ENCODE assay signal across 10 mouse cellular contexts in genomic region chr11:93821533-93821932, GRCm38 (mm10).
DNase-seq lines count a peak whose midpoint lies in the region; ATAC-seq and TF ChIP-seq lines count a peak whose summit lies in the region.
"Had no signal": no experiment of that assay in that cellular context is flagged by ENCODE, and none has a peak within 500 bp of the region (broad histone marks: within the 10 kb centered on the region; RNA-seq: fewer than 3 reads in every experiment).

No protein-coding gene starts in this region.

- no peaks in the 10 kb centered on the region for H3K36me3 ChIP-seq in kidney, adult 2 months (ENCODE audit: control insufficient read depth, insufficient read depth, low read length)
- H3K36me3 ChIP-seq in liver, adult 2 months (ENCODE audit: control insufficient read depth, insufficient read depth, low read length): no peaks in the 10 kb centered on the region
- no peaks in the 10 kb centered on the region for H3K36me3 ChIP-seq in forebrain, embryonic 15.5 days
- H3K36me3 ChIP-seq: G1E had no signal

- ATAC-seq in megakaryocyte-erythroid progenitor cell, adult 5-6 weeks (replicated peaks; ENCODE audit: low FRiP score, low TSS enrichment, poor library complexity, severe bottlenecking): peak; percentile 56
- ATAC-seq in forebrain, embryonic 15.5 days (replicated peaks): no peak
- no peak for ATAC-seq in inflammation-experienced regulatory T-cells, adult 6 months

- H3K79me2 ChIP-seq in liver, adult 2 months (ENCODE audit: control insufficient read depth, insufficient read depth, low read length): no peaks in the 10 kb centered on the region

- H3K4me2 ChIP-seq in forebrain, embryonic 15.5 days (replicated peaks): no peak overlapping the region

- no peak for TF ChIP-seq POLR2A in kidney, adult 2 months (IDR thresholded peaks at IDR 0.05; ENCODE audit: low read depth, low read length)
- TF ChIP-seq POLR2A in bone marrow macrophage, adult 2 months (IDR thresholded peaks at IDR 0.05; ENCODE audit: borderline replicate concordance, low read depth, low read length): no peak
- TF ChIP-seq POLR2A in liver, adult 2 months (IDR thresholded peaks at IDR 0.05; ENCODE audit: extremely low read depth, insufficient read depth, low read length): no peak

- no peaks in the 10 kb centered on the region for H3K27me3 ChIP-seq in kidney, adult 2 months (replicated peaks; ENCODE audit: control insufficient read depth, insufficient read depth, low read length)
- H3K27me3 ChIP-seq in liver, adult 2 months (ENCODE audit: control insufficient read depth, insufficient read depth, low read length): no peaks in the 10 kb centered on the region
- H3K27me3 ChIP-seq in forebrain, embryonic 15.5 days: no peaks in the 10 kb centered on the region

- WGBS in kidney, adult 2 months: 28% methylated on average over 2 of the region's 2 CpGs
- WGBS in liver, adult 2 months: 33% methylated on average over 2 of the region's 2 CpGs
- 80% methylated on average over 2 of the region's 2 CpGs for whole genome bisulfite sequencing in forebrain, embryonic 15.5 days

- H3K4me1 ChIP-seq in kidney, adult 2 months (ENCODE audit: control insufficient read depth, insufficient read depth, low read length): no peaks in the 10 kb centered on the region
- H3K4me1 ChIP-seq in bone marrow macrophage, adult 2 months (ENCODE audit: control insufficient read depth, insufficient read depth, low read length): peaks cover 35% of the 10 kb centered on the region
- H3K4me1 ChIP-seq in liver, adult 2 months (ENCODE audit: control insufficient read depth, insufficient read depth, low read length): no peaks in the 10 kb centered on the region
- peaks cover 25% of the 10 kb centered on the region for H3K4me1 ChIP-seq in forebrain, embryonic 15.5 days

- DNase-seq in kidney, adult 2 months: peak; percentile 7
- DNase-seq in kidney, adult 9 months: no peak
- peak; percentile 48 for DNase-seq in liver, adult 2 months (ENCODE audit: extremely low read depth, low read depth, low spot score)
- no peak for DNase-seq in natural killer cell, adult 2 months (ENCODE audit: low spot score in 2 of 2)

- no peak overlapping the region for H3K27ac ChIP-seq in kidney, adult 2 months (ENCODE audit: insufficient read depth, low read depth, low read length)
- H3K27ac ChIP-seq in bone marrow macrophage, adult 2 months (ENCODE audit: insufficient read depth, low read depth, low read length): peak overlapping the region; percentile 94
- no peak overlapping the region for H3K27ac ChIP-seq in liver, adult 2 months (replicated peaks; ENCODE audit: insufficient read depth, low read depth, low read length)
- H3K27ac ChIP-seq in forebrain, embryonic 15.5 days (replicated peaks): no peak overlapping the region; the same call in 1 of the 2 replicates

- H3K9me3 ChIP-seq in forebrain, embryonic 15.5 days: no peaks in the 10 kb centered on the region
- H3K9me3 ChIP-seq: G1E had no signal

- no peak for TF ChIP-seq CTCF in kidney, adult 2 months (conservative IDR thresholded peaks at IDR 0.05; ENCODE audit: insufficient read depth, insufficient read length, low read depth, low read length)
- TF ChIP-seq CTCF in bone marrow macrophage, adult 2 months (IDR thresholded peaks at IDR 0.05; ENCODE audit: low read depth, low read length): no peak
- TF ChIP-seq CTCF in liver, adult 2 months (IDR thresholded peaks at IDR 0.05; ENCODE audit: low read depth, low read length): no peak

- H3K4me3 ChIP-seq in kidney, adult 2 months (ENCODE audit: insufficient read depth, low read depth, low read length): no peak overlapping the region
- H3K4me3 ChIP-seq in bone marrow macrophage, adult 2 months (ENCODE audit: insufficient read depth, low read length): no peak overlapping the region
- H3K4me3 ChIP-seq in liver, adult 2 months (ENCODE audit: insufficient read depth, low read depth, low read length): no peak overlapping the region
- H3K4me3 ChIP-seq in forebrain, embryonic 15.5 days: no peak overlapping the region
- H3K4me3 ChIP-seq: myocyte had no signal

- H3K9ac ChIP-seq in liver, adult 2 months (ENCODE audit: low read depth, low read length): no peak overlapping the region
- H3K9ac ChIP-seq in forebrain, embryonic 15.5 days (replicated peaks): no peak overlapping the region

Comparison
In these comparisons a context has a peak if more than half of its experiments do, and no peak if none do; other contexts are left out.
1. DNase-seq: peak in kidney, adult 2 months (single experiment) and liver, adult 2 months (single experiment); none in kidney, adult 9 months (single experiment) and natural killer cell, adult 2 months (0 of 2).